Mouse (Mus musculus) myocyte (in vitro differentiated cells): ENCODE measurements around the gene Ncf4.

Experiments used
- CEBPB ChIP-seq: IDR thresholded peaks from 2 replicates; pipeline ENCODE4 v1.6.1; 2011; ENCODE audit warnings: mild to moderate bottlenecking, moderate library complexity; ENCODE audit not compliant: poor library complexity, insufficient read depth, severe bottlenecking
- E2F4 ChIP-seq: IDR thresholded peaks from one replicate; pipeline ENCODE4 v1.6.1; 2011; ENCODE audit warnings: mild to moderate bottlenecking, control low read depth, moderate library complexity; ENCODE audit not compliant: insufficient read depth
- MYOG ChIP-seq, 3 experiments: IDR thresholded peaks; one replicate each; pipeline ENCODE4 v1.6.1; 2011; ENCODE audit warnings: control low read depth in 2 of 3, low read depth in 2 of 3, mild to moderate bottlenecking in 2 of 3; ENCODE audit not compliant: insufficient read length in 2 of 3, control insufficient read depth in 1 of 3, insufficient read depth in 1 of 3
- POLR2A ChIP-seq: IDR thresholded peaks from one replicate; pipeline ENCODE4 v1.6.1; 2011; ENCODE audit warnings: low read depth, mild to moderate bottlenecking, control low read depth, moderate library complexity; ENCODE audit not compliant: insufficient read length
- POLR2AphosphoS2 ChIP-seq: IDR thresholded peaks from one replicate; pipeline ENCODE4 v1.6.1; 2011; ENCODE audit warnings: low read depth, control low read depth; ENCODE audit not compliant: insufficient read length
- TCF12 ChIP-seq: IDR thresholded peaks from one replicate; pipeline ENCODE4 v1.6.1; 2011; ENCODE audit warnings: mild to moderate bottlenecking, control low read depth; ENCODE audit not compliant: poor library complexity, insufficient read depth, severe bottlenecking
- USF1 ChIP-seq: IDR thresholded peaks from one replicate; pipeline ENCODE4 v1.6.1; 2011; ENCODE audit warnings: low read depth, mild to moderate bottlenecking, control low read depth, moderate library complexity

GRCm38 (mm10) chr15:78247659-78248058, 3.1 kb downstream of the Ncf4 start:
- TF ChIP-seq TCF12, result no peak
- no peak for TF ChIP-seq USF1
- no peak for TF ChIP-seq CEBPB
- TF ChIP-seq POLR2AphosphoS2, result no peak
- no peak for TF ChIP-seq E2F4
- TF ChIP-seq MYOG (IDR thresholded peaks at IDR 0.05; ENCODE audit: control insufficient read depth in 1 of 3, insufficient read depth in 1 of 3, insufficient read length in 2 of 3, low read depth in 2 of 3), result no peak
- no peak for TF ChIP-seq POLR2A
